Mouse (Mus musculus) lung, postnatal 4 days (tissue): ENCODE results near the gene Tmem184b.

ENCODE experiments used
- DNase-seq, 2 experiments: peaks; one replicate each; pipeline ENCODE4 v3.0.0; 2021

Tmem184b gene

GRCm38 (mm10) chr15:79396736-79397135, 6.6 kb downstream of the Tmem184b start:
- peak; percentile 80 to 83 for DNase-seq

- DNase-seq = no peak
These were observed 8.1 kb downstream of the Tmem184b start for GRCm38 (mm10) chr15:79395281-79395680.

- DNase-seq = peak in 1 of 2 experiments; percentile 72
These were observed 8.5 kb downstream of the Tmem184b start for GRCm38 (mm10) chr15:79394842-79395241.

GRCm38 (mm10) chr15:79393101-79393500, 10.3 kb downstream of the Tmem184b start:
- no peak for DNase-seq

GRCm38 (mm10) chr15:79392527-79392926, 10.8 kb downstream of the Tmem184b start:
- DNase-seq = no peak

- peak; percentile 86 to 94 for DNase-seq
These were observed 11.8 kb downstream of the Tmem184b start for GRCm38 (mm10) chr15:79391447-79392093.

GRCm38 (mm10) chr15:79390434-79390833, 12.9 kb downstream of the Tmem184b start:
- peak; percentile 73 for DNase-seq

GRCm38 (mm10) chr15:79388171-79388570, 15.2 kb downstream of the Tmem184b start:
- peak in 1 of 2 experiments; percentile 29 for DNase-seq

GRCm38 (mm10) chr15:79387611-79388010, 15.8 kb downstream of the Tmem184b start:
- DNase-seq = no peak

GRCm38 (mm10) chr15:79387081-79387480, 16.3 kb downstream of the Tmem184b start:
- no peak for DNase-seq

- no peak for DNase-seq
These were observed 21.7 kb downstream of the Tmem184b start for GRCm38 (mm10) chr15:79381644-79382043.

- peak; percentile 78 to 84 for DNase-seq
These were observed 22.6 kb downstream of the Tmem184b start for GRCm38 (mm10) chr15:79380468-79381444.

- DNase-seq = no peak
These were observed 23.7 kb downstream of the Tmem184b start for GRCm38 (mm10) chr15:79379658-79380057.

- DNase-seq = no peak
These were observed 24.8 kb downstream of the Tmem184b start for GRCm38 (mm10) chr15:79378608-79379007.

- peak; percentile 83 to 92 for DNase-seq
These were observed 25.7 kb downstream of the Tmem184b start for GRCm38 (mm10) chr15:79377681-79378080.

GRCm38 (mm10) chr15:79374760-79375159, 28.6 kb downstream of the Tmem184b start:
- DNase-seq = no peak

- no peak for DNase-seq
These were observed 33.0 kb downstream of the Tmem184b start for GRCm38 (mm10) chr15:79370281-79370843.

GRCm38 (mm10) chr15:79369452-79370280, 33.7 kb downstream of the Tmem184b start:
- peak in 1 of 2 experiments; percentile 42 for DNase-seq

- DNase-seq = peak; percentile 62 to 76
These were observed 34.4 kb downstream of the Tmem184b start for GRCm38 (mm10) chr15:79368861-79369440.

GRCm38 (mm10) chr15:79368313-79368811, 35.0 kb downstream of the Tmem184b start:
- DNase-seq = peak; percentile 86 to 90

GRCm38 (mm10) chr15:79366402-79366801, 37.0 kb downstream of the Tmem184b start:
- no peak for DNase-seq

- no peak for DNase-seq
These were observed 38.3 kb downstream of the Tmem184b start for GRCm38 (mm10) chr15:79365068-79365467.
